Mouse (Mus musculus) heart, embryonic 16.5 days (tissue): ENCODE measurements around the gene Gm20388. TPM values are rescaled to one million over a fixed set of nuclear protein-coding genes. Genes with fewer than 3 reads are reported as not detected.

Experiments used
- ATAC-seq: fragments of 200-750 bp; cut with Nextera tagmentation; replicated peaks from 2 replicates; pipeline ENCODE4 v1.8.0; 2017; ENCODE audit warnings: moderate number of reproducible peaks; ENCODE audit not compliant: insufficient read depth, low FRiP score; ENCODE audit errors: extremely low read depth
- H3K27ac ChIP-seq: fragments of 300-500 bp; sonication (generic); 2 replicates; pipeline ENCODE4 v1.5.1; 2014; ENCODE audit warnings: mild to moderate bottlenecking, low read length, control low read depth, moderate library complexity
- H3K27me3 ChIP-seq: fragments of 300-500 bp; sonication (generic); 2 replicates; pipeline ENCODE4 v1.6.1; 2014; ENCODE audit warnings: low read length, mixed read lengths; ENCODE audit not compliant: control insufficient read depth, insufficient read depth
- H3K36me3 ChIP-seq: fragments of 300-500 bp; sonication (generic); 2 replicates; pipeline ENCODE4 v1.6.1; 2014; ENCODE audit not compliant: control insufficient read depth, insufficient read depth
- H3K4me1 ChIP-seq: fragments of 300-500 bp; sonication (generic); 2 replicates; pipeline ENCODE4 v1.6.1; 2014; ENCODE audit warnings: low read length, mixed read lengths; ENCODE audit not compliant: control insufficient read depth, insufficient read depth
- H3K4me2 ChIP-seq: fragments of 300-500 bp; sonication (generic); 2 replicates; pipeline ENCODE4 v1.6.1; 2014; ENCODE audit warnings: low read depth, mild to moderate bottlenecking, control low read depth, low read length
- H3K4me3 ChIP-seq: fragments of 300-500 bp; sonication (generic); 2 replicates; pipeline ENCODE4 v1.5.1; 2014; ENCODE audit warnings: mild to moderate bottlenecking, control low read depth, low read length
- H3K9ac ChIP-seq: fragments of 300-500 bp; sonication (generic); 2 replicates; pipeline ENCODE4 v1.6.1; 2014; ENCODE audit warnings: low read length, control low read depth
- H3K9me3 ChIP-seq: fragments of 300-500 bp; sonication (generic); replicated peaks from 2 replicates; pipeline ENCODE4 v1.6.1; 2016; ENCODE audit warnings: low read length; ENCODE audit not compliant: control insufficient read depth
- WGBS: fragments of 180-500 bp; shearing (Covaris S2); extraction: QIAGEN DNeasy Blood & Tissue Kit; methylation state at CpG from one replicate; pipeline ENCODE4 v1.1.7; 2014; 5-methylcytosine and 5-hydroxymethylcytosine counted together
- polyA plus RNA-seq: library from polyadenylated mRNA; unstranded; fragments of >200 nt; fragmentation: Nextera tagmentation; extraction: Ambion mirVana; gene quantifications from 2 replicates; pipeline ENCODE4 v1.2.1, GENCODE M21; 2015

The Gm20388 gene
- polyA plus RNA-seq, 1 experiment from 2014 or later: 4.5 TPM

GRCm38 (mm10) chr8:120525135-120525534 lies 614.5 kb downstream of the Gm20388 start:
- WGBS: 73% methylated on average over 1 of the region's 1 CpGs
- ATAC-seq: no peak
- no peaks in the 10 kb centered on the region for H3K9me3 ChIP-seq
- H3K27me3 ChIP-seq: no peaks in the 10 kb centered on the region
- H3K36me3 ChIP-seq: no peaks in the 10 kb centered on the region
- no peak overlapping the region for H3K4me3 ChIP-seq
- H3K4me1 ChIP-seq: peaks cover 69% of the 10 kb centered on the region
- H3K4me2 ChIP-seq: peak overlapping the region; percentile 25
- H3K9ac ChIP-seq: peak overlapping the region; percentile 53
- H3K27ac ChIP-seq: peak overlapping the region; percentile 91

- H3K4me3 ChIP-seq: no peak overlapping the region
- peak overlapping the region; percentile 25; the same call in 1 of the 2 replicates for H3K4me2 ChIP-seq
- H3K27me3 ChIP-seq: no peaks in the 10 kb centered on the region
- 45% methylated on average over 6 of the region's 6 CpGs for WGBS
- H3K36me3 ChIP-seq: no peaks in the 10 kb centered on the region
- peaks cover 62% of the 10 kb centered on the region for H3K4me1 ChIP-seq
- peak overlapping the region; percentile 91 for H3K27ac ChIP-seq
- ATAC-seq: peak; percentile 84
- H3K9me3 ChIP-seq: no peaks in the 10 kb centered on the region
- H3K9ac ChIP-seq: peak overlapping the region; percentile 58
These were observed 615.2 kb downstream of the Gm20388 start for GRCm38 (mm10) chr8:120525832-120526231.

- no peak for ATAC-seq
- peak overlapping the region; percentile 58 for H3K9ac ChIP-seq
These were observed 615.9 kb downstream of the Gm20388 start for GRCm38 (mm10) chr8:120526577-120526976.

GRCm38 (mm10) chr8:120528332-120528731 lies 617.7 kb downstream of the Gm20388 start:
- Histone ChIP-seq H3K4me3 (no peak overlapping the region), H3K9ac (peak overlapping the region; percentile 54)

More at GRCm38 (mm10) chr8:120526577-120526976, 615.9 kb downstream of the Gm20388 start:
- 25% methylated on average over 4 of the region's 4 CpGs for WGBS
- Histone ChIP-seq H3K36me3 (no peaks in the 10 kb centered on the region), H3K4me3 (no peak overlapping the region), H3K27ac (peak overlapping the region; percentile 91), H3K27me3 (no peaks in the 10 kb centered on the region), H3K4me1 (peaks cover 61% of the 10 kb centered on the region), H3K9me3 (no peaks in the 10 kb centered on the region), H3K4me2 (peak overlapping the region; percentile 6; the same call in 1 of the 2 replicates)

DNA sequence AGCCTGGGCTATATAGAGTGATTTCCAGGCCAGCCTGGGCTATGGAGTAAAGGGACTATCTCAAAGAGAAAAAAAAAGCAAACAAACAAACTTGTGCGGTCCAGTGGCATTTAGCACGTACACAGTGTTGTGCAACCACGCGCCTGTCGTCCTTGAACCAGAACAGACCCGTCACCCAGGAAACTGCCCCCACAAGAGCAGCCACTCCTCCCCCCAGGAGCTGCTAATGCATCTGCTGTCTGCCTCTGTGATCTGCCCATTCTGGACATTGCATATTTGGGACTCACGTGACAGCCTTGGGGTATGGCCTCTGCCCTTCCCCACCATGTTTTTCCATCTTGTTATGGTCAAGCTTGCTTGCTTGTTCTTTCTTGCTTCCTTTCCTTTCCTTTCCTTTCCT lies 618.6 kb downstream of the Gm20388 start:
- Histone ChIP-seq H3K4me1 (peaks cover 78% of the 10 kb centered on the region), H3K4me3 (no peak overlapping the region), H3K27me3 (no peaks in the 10 kb centered on the region), H3K4me2 (no peak overlapping the region), H3K27ac (no peak overlapping the region), H3K36me3 (no peaks in the 10 kb centered on the region), H3K9ac (no peak overlapping the region), H3K9me3 (no peaks in the 10 kb centered on the region)
- ATAC-seq: no peak
- 47% methylated on average over 7 of the region's 7 CpGs for WGBS

More at GRCm38 (mm10) chr8:120528332-120528731, 617.7 kb downstream of the Gm20388 start:
- no peaks in the 10 kb centered on the region for H3K27me3 ChIP-seq
- peak overlapping the region; percentile 30; the same call in 1 of the 2 replicates for H3K27ac ChIP-seq
- WGBS: 43% methylated on average over 3 of the region's 3 CpGs
- H3K4me2 ChIP-seq: no peak overlapping the region
- H3K9me3 ChIP-seq: no peaks in the 10 kb centered on the region
- H3K4me1 ChIP-seq: peaks cover 78% of the 10 kb centered on the region
- ATAC-seq: no peak
- H3K36me3 ChIP-seq: no peaks in the 10 kb centered on the region

GRCm38 (mm10) chr8:120530954-120531656 lies 620.5 kb downstream of the Gm20388 start:
- no peak overlapping the region for H3K4me3 ChIP-seq
- H3K9ac ChIP-seq: peak overlapping the region; percentile 71
- H3K4me1 ChIP-seq: peaks cover 79% of the 10 kb centered on the region
- H3K27ac ChIP-seq: peak overlapping the region; percentile 94
- H3K9me3 ChIP-seq: no peaks in the 10 kb centered on the region
- no peaks in the 10 kb centered on the region for H3K36me3 ChIP-seq
- ATAC-seq: no peak
- WGBS: 52% methylated on average over 15 of the region's 16 CpGs
- H3K4me2 ChIP-seq: 0 out of 2 replicates have a peak overlapping the region, but pooled peaks have one; percentile 9
- H3K27me3 ChIP-seq: no peaks in the 10 kb centered on the region

DNA sequence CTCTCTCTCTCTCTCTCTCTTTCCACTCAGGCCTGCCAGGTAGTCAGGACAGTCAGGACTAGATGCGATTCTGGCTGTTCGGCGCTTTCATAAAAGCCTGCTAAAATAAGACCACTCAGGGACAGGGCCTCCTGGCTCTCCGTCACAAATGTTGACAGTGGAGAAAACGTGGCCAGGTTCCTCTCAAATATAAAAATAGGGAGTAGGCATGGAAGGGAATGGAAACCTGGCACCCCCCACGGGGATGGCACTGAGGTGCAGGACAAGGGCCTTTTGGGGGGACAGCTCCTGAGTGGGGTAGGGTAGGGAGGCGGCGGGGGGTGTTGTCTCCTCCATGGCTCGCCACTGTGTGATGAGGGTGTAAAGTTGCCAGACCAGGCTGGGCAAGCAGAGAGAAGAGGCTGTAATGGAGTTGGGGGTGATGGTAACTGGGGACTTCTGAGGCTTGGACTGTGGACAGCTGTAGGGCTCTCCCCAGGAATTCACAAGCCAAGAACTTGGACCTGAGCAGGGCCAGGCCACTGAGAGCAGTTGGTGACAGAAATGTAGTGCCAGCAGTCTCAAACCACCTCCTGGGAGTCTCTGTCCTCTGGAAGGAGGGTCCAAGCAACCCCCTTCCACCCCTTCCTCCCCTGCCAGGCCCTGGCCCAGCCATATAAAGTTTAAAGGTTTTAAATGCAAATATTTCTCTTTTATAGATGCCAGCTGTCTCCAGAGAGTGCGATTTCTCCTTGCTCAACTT lies 621.3 kb downstream of the Gm20388 start:
- Histone ChIP-seq H3K4me1 (peaks cover 71% of the 10 kb centered on the region), H3K27me3 (no peaks in the 10 kb centered on the region), H3K36me3 (no peaks in the 10 kb centered on the region), H3K4me3 (no peak overlapping the region), H3K9me3 (no peaks in the 10 kb centered on the region), H3K4me2 (peak overlapping the region; percentile 30), H3K27ac (peak overlapping the region; percentile 94), H3K9ac (peak overlapping the region; percentile 47; the same call in 1 of the 2 replicates)
- 39% methylated on average over 10 of the region's 10 CpGs for WGBS
- no peak for ATAC-seq

GRCm38 (mm10) chr8:120532517-120533215 lies 622.0 kb downstream of the Gm20388 start:
- Histone ChIP-seq H3K4me2 (peak overlapping the region; percentile 57), H3K36me3 (no peaks in the 10 kb centered on the region), H3K27me3 (no peaks in the 10 kb centered on the region), H3K9me3 (no peaks in the 10 kb centered on the region), H3K27ac (peak overlapping the region; percentile 94), H3K9ac (peak overlapping the region; percentile 60), H3K4me3 (peak overlapping the region; percentile 14; the same call in 1 of the 2 replicates), H3K4me1 (peaks cover 64% of the 10 kb centered on the region)
- ATAC-seq: no peak
- 11% methylated on average over 25 of the region's 29 CpGs for WGBS
